Mouse (Mus musculus): ENCODE data around the gene Zkscan6. TPM values are rescaled to one million over a fixed set of nuclear protein-coding genes. Genes with fewer than 3 reads are reported as not detected.
A peak's percentile ranks its signal among the peaks of the same experiment; 100 is the strongest.

The Zkscan6 gene
- polyA plus RNA-seq, 1 experiment from 2014 or later, result 15.2 TPM

DNA sequence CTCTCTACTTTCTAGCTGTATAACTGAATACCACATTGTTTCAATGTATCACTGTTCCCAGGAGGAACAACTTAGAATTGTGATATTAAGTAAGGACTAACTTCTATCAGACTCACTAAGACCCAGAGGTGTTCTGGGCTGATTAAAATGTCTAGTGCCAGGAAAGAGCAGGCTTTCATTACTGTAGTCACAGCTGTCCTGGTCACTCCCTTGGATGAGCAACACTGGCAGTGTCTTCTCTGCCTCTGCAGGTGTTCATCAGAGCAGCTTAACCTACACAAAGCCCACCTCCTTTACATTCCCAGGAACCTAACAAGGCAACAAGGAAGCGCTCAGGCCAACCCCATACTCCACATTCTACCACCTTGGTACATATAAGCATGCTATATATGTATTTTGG is 27.4 kb upstream of the Zkscan6 start:
- no peak for ATAC-seq (ENCODE audit: insufficient number of reproducible peaks, insufficient read depth, low FRiP score, low TSS enrichment)
- H3K27ac ChIP-seq, result no peak overlapping the region
- no peak overlapping the region for H3K4me3 ChIP-seq
- H3K9ac ChIP-seq, result no peak overlapping the region
- 87% methylated on average over 1 of the region's 1 CpGs for WGBS
- H3K9me3 ChIP-seq, result no peaks in the 10 kb centered on the region
- peaks cover 27% of the 10 kb centered on the region for H3K4me1 ChIP-seq
- no peak overlapping the region for H3K4me2 ChIP-seq (replicated peaks)
- H3K27me3 ChIP-seq, result no peaks in the 10 kb centered on the region
- peaks cover 16% of the 10 kb centered on the region; the same call in 1 of the 2 replicates for H3K36me3 ChIP-seq

DNA sequence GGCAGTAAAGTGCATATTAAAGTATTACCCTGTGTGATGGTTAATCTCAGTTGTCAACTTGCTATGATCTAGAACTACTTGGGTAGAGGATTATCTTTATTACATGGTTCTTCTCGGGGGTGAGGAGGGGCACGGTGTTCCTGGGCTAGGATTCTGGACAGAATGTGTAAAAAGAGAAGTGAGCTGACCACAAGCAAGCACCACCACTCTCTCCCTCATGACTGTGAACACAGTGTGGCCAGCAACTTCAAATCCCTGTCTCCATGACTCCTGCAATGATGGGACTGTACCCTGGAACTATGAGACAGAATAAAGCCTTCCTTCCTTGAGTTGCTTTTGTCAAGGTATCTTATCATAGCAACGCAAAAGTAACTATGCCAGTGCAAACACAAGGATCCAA is 25.4 kb upstream of the Zkscan6 start:
- WGBS, result 89% methylated on average over 3 of the region's 3 CpGs
- no peak for ATAC-seq (ENCODE audit: insufficient number of reproducible peaks, insufficient read depth, low FRiP score, low TSS enrichment)
- peaks cover 16% of the 10 kb centered on the region; the same call in 1 of the 2 replicates for H3K36me3 ChIP-seq
- no peak overlapping the region for H3K4me3 ChIP-seq
- H3K9ac ChIP-seq, result no peak overlapping the region
- no peak overlapping the region for H3K4me2 ChIP-seq (replicated peaks)
- H3K27ac ChIP-seq, result no peak overlapping the region
- peaks cover 34% of the 10 kb centered on the region for H3K4me1 ChIP-seq
- H3K9me3 ChIP-seq, result no peaks in the 10 kb centered on the region
- H3K27me3 ChIP-seq, result no peaks in the 10 kb centered on the region

GRCm38 (mm10) chr11:65786160-65786559 is 20.8 kb upstream of the Zkscan6 start:
- peaks cover under 1% of the 10 kb centered on the region; the same call in 1 of the 2 replicates for H3K36me3 ChIP-seq
- peaks cover 10% of the 10 kb centered on the region for H3K4me1 ChIP-seq
- H3K4me2 ChIP-seq (replicated peaks), result peak overlapping the region; percentile 66
- 86% methylated on average over 2 of the region's 2 CpGs for WGBS
- H3K27ac ChIP-seq, result no peak overlapping the region
- no peak overlapping the region for H3K9ac ChIP-seq
- no peak for ATAC-seq (ENCODE audit: insufficient number of reproducible peaks, insufficient read depth, low FRiP score, low TSS enrichment)
- peak overlapping the region; percentile 89; the same call in 1 of the 2 replicates for H3K4me3 ChIP-seq
- no peaks in the 10 kb centered on the region for H3K27me3 ChIP-seq
- no peaks in the 10 kb centered on the region for H3K9me3 ChIP-seq

- peaks cover 10% of the 10 kb centered on the region for H3K4me1 ChIP-seq
- peak overlapping the region; percentile 90 for H3K27ac ChIP-seq
- peak overlapping the region; percentile 66 for H3K4me2 ChIP-seq (replicated peaks)
- H3K36me3 ChIP-seq, result no peaks in the 10 kb centered on the region
- no peaks in the 10 kb centered on the region for H3K9me3 ChIP-seq
- H3K4me3 ChIP-seq, result peak overlapping the region; percentile 89
- peak; percentile 74 for ATAC-seq (ENCODE audit: insufficient number of reproducible peaks, insufficient read depth, low FRiP score, low TSS enrichment)
- no peaks in the 10 kb centered on the region for H3K27me3 ChIP-seq
- H3K9ac ChIP-seq, result peak overlapping the region; percentile 99
- under 1% methylated on average over 69 of the region's 71 CpGs for WGBS
These were observed 19.4 kb upstream of the Zkscan6 start for GRCm38 (mm10) chr11:65787421-65788151.

GRCm38 (mm10) chr11:65788154-65788553 is 18.8 kb upstream of the Zkscan6 start, which contains the start of gene Map2k4:
Map2k4 (minus strand) TSS chr11:65788297.
- peaks cover 10% of the 10 kb centered on the region for H3K4me1 ChIP-seq
- peak within 1 kb of the TSS; percentile 99 for H3K9ac ChIP-seq
- peak within 1 kb of the TSS; percentile 89 for H3K4me3 ChIP-seq
- ATAC-seq (ENCODE audit: insufficient number of reproducible peaks, insufficient read depth, low FRiP score, low TSS enrichment), result peak; percentile 98
- no peaks in the 10 kb centered on the region for H3K9me3 ChIP-seq
- no peaks in the 10 kb centered on the region for H3K36me3 ChIP-seq
- 1% methylated on average over 36 of the region's 36 CpGs for WGBS
- peak within 1 kb of the TSS; percentile 90 for H3K27ac ChIP-seq
- peak within 1 kb of the TSS; percentile 66 for H3K4me2 ChIP-seq (replicated peaks)
- no peaks in the 10 kb centered on the region for H3K27me3 ChIP-seq

DNA sequence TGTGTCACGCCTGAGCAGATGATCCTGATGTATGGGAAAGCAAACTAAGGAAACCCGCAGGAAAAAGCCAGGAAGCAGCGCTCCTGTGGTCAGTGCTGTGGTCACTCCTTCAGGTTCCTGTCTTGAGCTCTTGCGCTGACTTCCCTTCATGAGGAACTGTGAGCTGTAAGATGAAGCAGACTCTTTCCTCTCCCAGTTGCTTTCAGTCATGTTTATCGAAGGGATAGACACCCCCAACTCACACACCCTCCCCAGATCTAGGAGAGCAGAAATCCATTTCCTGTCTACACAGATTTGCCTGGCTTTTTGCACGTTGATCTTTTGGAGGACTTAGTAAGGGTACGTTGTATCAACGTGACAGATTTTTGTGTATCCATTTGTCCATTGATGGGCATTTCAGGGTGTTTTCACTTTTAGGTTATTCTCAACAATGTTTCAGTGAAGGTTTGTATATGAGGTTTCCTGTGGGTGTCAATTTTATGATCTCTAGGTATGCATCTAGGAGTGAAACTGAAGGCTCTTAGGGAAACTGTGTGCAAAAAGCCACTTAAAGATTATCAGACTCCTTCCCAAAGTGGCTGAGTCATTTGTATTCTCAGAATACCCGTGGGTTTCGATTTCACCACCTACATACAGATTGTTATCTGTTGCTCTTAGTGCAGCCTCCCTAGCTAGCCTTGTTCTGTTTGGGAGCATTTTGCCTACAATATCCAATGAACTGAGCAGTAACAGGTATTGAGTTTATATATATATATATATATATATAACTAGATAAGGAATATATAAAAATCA is 12.4 kb upstream of the Zkscan6 start:
- 71% methylated on average over 10 of the region's 10 CpGs for WGBS
- H3K4me3 ChIP-seq, result no peak overlapping the region
- no peaks in the 10 kb centered on the region for H3K4me1 ChIP-seq
- no peaks in the 10 kb centered on the region for H3K27me3 ChIP-seq
- H3K4me2 ChIP-seq (replicated peaks), result no peak overlapping the region
- H3K27ac ChIP-seq, result no peak overlapping the region
- H3K9me3 ChIP-seq, result no peaks in the 10 kb centered on the region
- no peak for ATAC-seq (ENCODE audit: insufficient number of reproducible peaks, insufficient read depth, low FRiP score, low TSS enrichment)
- H3K9ac ChIP-seq, result no peak overlapping the region
- no peaks in the 10 kb centered on the region for H3K36me3 ChIP-seq

DNA sequence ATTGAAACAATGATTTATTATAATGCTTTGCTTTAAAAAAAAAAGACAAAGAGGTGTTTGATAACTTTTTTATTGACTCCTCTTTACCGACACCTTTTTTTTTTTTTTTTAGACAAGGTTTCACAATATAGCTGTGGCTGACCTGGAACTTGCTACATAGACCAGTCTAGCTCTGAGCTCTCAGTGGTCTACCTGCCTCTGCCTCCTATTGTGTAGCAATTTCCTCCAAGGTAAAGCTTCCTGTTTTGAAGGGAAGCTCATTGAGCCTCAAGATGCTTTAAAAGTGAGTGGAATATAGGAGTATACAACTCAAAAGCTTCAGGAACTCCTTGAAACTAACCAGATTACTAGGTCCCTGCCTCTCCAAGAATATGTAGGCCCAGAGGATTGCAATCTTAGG is 11.1 kb upstream of the Zkscan6 start:
- H3K27ac ChIP-seq, result no peak overlapping the region
- no peaks in the 10 kb centered on the region for H3K36me3 ChIP-seq
- H3K27me3 ChIP-seq, result no peaks in the 10 kb centered on the region
- H3K4me1 ChIP-seq, result no peaks in the 10 kb centered on the region
- WGBS, result 93% methylated on average over 1 of the region's 1 CpGs
- H3K4me3 ChIP-seq, result no peak overlapping the region
- no peak for ATAC-seq (ENCODE audit: insufficient number of reproducible peaks, insufficient read depth, low FRiP score, low TSS enrichment)
- no peak overlapping the region for H3K9ac ChIP-seq
- no peaks in the 10 kb centered on the region for H3K9me3 ChIP-seq
- no peak overlapping the region for H3K4me2 ChIP-seq (replicated peaks)

GRCm38 (mm10) chr11:65801899-65802298 is 5.1 kb upstream of the Zkscan6 start:
- no peaks in the 10 kb centered on the region for H3K36me3 ChIP-seq
- 61% methylated on average over 3 of the region's 3 CpGs for WGBS
- ATAC-seq (ENCODE audit: insufficient number of reproducible peaks, insufficient read depth, low FRiP score, low TSS enrichment), result no peak

GRCm38 (mm10) chr11:65806321-65806904 is 562 bp upstream of the Zkscan6 start:
- Histone ChIP-seq H3K27ac (no peak overlapping the region), H3K27me3 (no peaks in the 10 kb centered on the region), H3K4me3 (peak overlapping the region; percentile 77), H3K4me2 (replicated peaks) (peak overlapping the region; percentile 86), H3K9ac (peak overlapping the region; percentile 49), H3K4me1 (peaks cover 6% of the 10 kb centered on the region), H3K36me3 (no peaks in the 10 kb centered on the region), H3K9me3 (no peaks in the 10 kb centered on the region)
- WGBS, result 2% methylated on average over 20 of the region's 20 CpGs
- peak; percentile 67 for ATAC-seq (ENCODE audit: insufficient number of reproducible peaks, insufficient read depth, low FRiP score, low TSS enrichment)

More at GRCm38 (mm10) chr11:65801899-65802298, 5.1 kb upstream of the Zkscan6 start:
- Histone ChIP-seq H3K27me3 (no peaks in the 10 kb centered on the region), H3K9me3 (no peaks in the 10 kb centered on the region), H3K9ac (no peak overlapping the region), H3K4me3 (no peak overlapping the region), H3K4me2 (replicated peaks) (no peak overlapping the region), H3K4me1 (no peaks in the 10 kb centered on the region), H3K27ac (no peak overlapping the region)

- no peak overlapping the region; the same call in 1 of the 2 replicates for H3K27ac ChIP-seq
- H3K4me3 ChIP-seq, result peak overlapping the region; percentile 77
- 46% methylated on average over 7 of the region's 7 CpGs for WGBS
- ATAC-seq (ENCODE audit: insufficient number of reproducible peaks, insufficient read depth, low FRiP score, low TSS enrichment), result peak; percentile 23; the same call in 1 of the 2 replicates
- no peaks in the 10 kb centered on the region for H3K36me3 ChIP-seq
- peaks cover 14% of the 10 kb centered on the region for H3K4me1 ChIP-seq
- H3K4me2 ChIP-seq (replicated peaks), result peak overlapping the region; percentile 86
- H3K9me3 ChIP-seq, result no peaks in the 10 kb centered on the region
- peak overlapping the region; percentile 75 for H3K9ac ChIP-seq
- no peaks in the 10 kb centered on the region for H3K27me3 ChIP-seq
These were observed 626 bp downstream of the Zkscan6 start for GRCm38 (mm10) chr11:65807601-65808000.

DNA sequence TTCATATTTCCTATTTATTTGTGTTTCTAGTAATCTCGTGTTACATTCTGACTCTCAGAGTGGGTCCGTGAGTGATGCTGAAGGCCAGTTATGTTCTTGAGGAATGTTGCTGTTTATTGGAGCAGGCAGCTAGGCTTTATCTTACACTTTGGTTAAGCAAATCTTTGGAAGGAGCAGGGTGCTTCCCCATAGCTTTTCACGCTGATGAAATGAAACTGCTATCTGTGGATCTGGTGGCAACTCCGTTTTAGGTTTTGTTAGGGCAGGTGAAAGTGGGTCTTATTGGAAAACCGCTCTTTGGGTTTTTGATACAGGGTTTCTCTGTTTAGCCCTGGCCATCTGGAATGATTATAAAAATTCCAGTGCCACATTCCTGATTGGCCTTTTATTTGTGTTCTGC is 5.1 kb downstream of the Zkscan6 start:
- H3K9me3 ChIP-seq, result no peaks in the 10 kb centered on the region
- H3K27me3 ChIP-seq, result no peaks in the 10 kb centered on the region
- H3K4me1 ChIP-seq, result peaks cover 25% of the 10 kb centered on the region
- H3K4me3 ChIP-seq, result no peak overlapping the region
- ATAC-seq (ENCODE audit: insufficient number of reproducible peaks, insufficient read depth, low FRiP score, low TSS enrichment), result no peak
- WGBS, result 22% methylated on average over 5 of the region's 5 CpGs
- H3K4me2 ChIP-seq (replicated peaks), result no peak overlapping the region
- no peak overlapping the region for H3K9ac ChIP-seq
- peaks cover 21% of the 10 kb centered on the region for H3K36me3 ChIP-seq
- no peak overlapping the region for H3K27ac ChIP-seq

Data from embryonic facial prominence, embryonic 12.5 days (tissue).